Mouse (Mus musculus) thymus, adult 2 months (tissue): ENCODE data around the gene Cox7b.

Experiments used
- CTCF ChIP-seq: fragments of 200-500 bp; IDR thresholded peaks from 2 replicates; pipeline ENCODE4 v1.5.1; 2012; ENCODE audit warnings: mild to moderate bottlenecking, control low read depth, low read length, moderate library complexity, borderline replicate concordance; ENCODE audit not compliant: control insufficient read depth, poor library complexity, insufficient read depth; ENCODE audit errors: extremely low read depth
- POLR2A ChIP-seq: fragments of 200-500 bp; IDR thresholded peaks from 2 replicates; pipeline ENCODE4 v1.6.1; 2012; ENCODE audit warnings: mild to moderate bottlenecking, low read length, control low read depth, moderate library complexity; ENCODE audit not compliant: control insufficient read depth, poor library complexity, insufficient read depth; ENCODE audit errors: extremely low read depth

- TF ChIP-seq POLR2A, result no peak
- no peak for TF ChIP-seq CTCF
These were observed 2.9 kb upstream of the Cox7b start for GRCm38 (mm10) chrX:106012559-106012958.
